Mouse (Mus musculus) layer of hippocampus, adult 18-20 months (tissue): ENCODE data around the gene Lrrc9. TPM values are rescaled to one million over a fixed set of nuclear protein-coding genes. Genes with fewer than 3 reads are reported as not detected.

ENCODE experiments used
- DNase-seq, 2 experiments: peaks; one replicate each; pipeline ENCODE4 v3.0.0; 2022; ENCODE audit warnings: low spot score in 2 of 2
- microRNA-seq, 2 experiments: library from miRNA; unstranded; fragments of <30 nt; microRNA quantifications; one replicate each; pipeline ENCODE4 v1.2.0; 2021
- total RNA-seq, 2 experiments: library from RNA; stranded (reverse); gene quantifications; 2 replicates each; pipeline ENCODE4 v1.2.3; 2021

Lrrc9 gene
- total RNA-seq, 2 experiments from 2014 or later: 2.2 to 2.6 TPM

GRCm38 (mm10) chr12:72564281-72564795, 122.7 kb downstream of the Lrrc9 start:
- DNase-seq: no peak

Small RNA genes lying within 50 kb of the gene (microRNA-seq; reads per million reads assigned to microRNA genes)
- gene Gm44392: 0 reads per million in 2 experiments

Other genes with a start within 250 kb of the Lrrc9 start
- 1,000 to 10,000 TPM; 1,418 to 1,485 TPM for gene Rtn1, start 32.8 kb upstream of the Lrrc9 start, total RNA-seq
- 10 to 100 TPM; 29.7 to 32.2 TPM for gene Pcnx4, start 94.5 kb downstream of the Lrrc9 start, total RNA-seq
- not detected for gene Gm4756, start 207.8 kb downstream of the Lrrc9 start, total RNA-seq
- 10 to 100 TPM; 45.9 to 49.9 TPM for gene Dhrs7, start 223.0 kb downstream of the Lrrc9 start, total RNA-seq